Mouse (Mus musculus) left cerebral cortex, adult 8-10 months (tissue): ENCODE measurements around the gene Numa1. TPM values are rescaled to one million over a fixed set of nuclear protein-coding genes. Genes with fewer than 3 reads are reported as not detected.
A peak's percentile ranks its signal among the peaks of the same experiment; 100 is the strongest.
"Not testable (repeated sequence)": the region's sequence is repeated elsewhere in the genome, so short reads cannot be mapped to it uniquely, and the experiment has no call there.

Experiments
- DNase-seq, 2 experiments: peaks; one replicate each; pipeline ENCODE4 v3.0.0; 2022; ENCODE audit warnings: low spot score in 2 of 2
- total RNA-seq, 4 experiments: library from RNA; stranded (reverse); gene quantifications; 2 replicates each; pipeline ENCODE4 v1.2.4; 2022

Numa1 gene
- total RNA-seq, result 100 to 1,000 TPM in 2 of 4 experiments, 10 to 100 TPM in 2; 98.8 to 108 (median 101) TPM

- DNase-seq, result peak; percentile 92 to 95
Observed at GRCm38 (mm10) chr7:101933751-101934240, at the start of gene Numa1, which contains the start of gene Lrrc51. TSS of gene Numa1 (plus strand) at chr7:101934111. TSS of gene Lrrc51 (minus strand) at chr7:101933895.

GRCm38 (mm10) chr7:101884160-101884559 is 49.8 kb upstream of the Numa1 start:
- no peak for DNase-seq

GRCm38 (mm10) chr7:101886274-101886673 is 47.6 kb upstream of the Numa1 start:
- DNase-seq, result no peak

DNA sequence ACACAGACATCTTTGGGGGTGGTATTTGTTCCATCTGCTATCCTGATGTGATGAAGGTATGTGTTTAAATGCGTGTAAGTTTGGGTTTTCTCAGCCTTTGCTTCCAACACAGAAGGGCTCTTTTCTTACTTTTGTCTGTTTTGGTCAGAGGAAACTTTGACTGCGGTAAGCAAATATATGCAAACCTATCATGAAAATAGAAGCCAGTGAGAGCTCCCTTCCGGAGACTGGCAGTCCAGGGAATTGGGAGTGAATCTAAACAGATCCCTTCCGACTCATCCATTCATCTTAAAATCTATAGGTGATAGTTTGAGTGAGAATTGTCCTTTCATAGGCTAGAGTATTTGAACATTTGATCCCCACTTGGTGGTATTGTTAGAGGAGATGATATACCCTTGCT is 45.5 kb upstream of the Numa1 start:
- no peak for DNase-seq

- no peak for DNase-seq
Observed at GRCm38 (mm10) chr7:101895695-101896094, 38.2 kb upstream of the Numa1 start.

DNA sequence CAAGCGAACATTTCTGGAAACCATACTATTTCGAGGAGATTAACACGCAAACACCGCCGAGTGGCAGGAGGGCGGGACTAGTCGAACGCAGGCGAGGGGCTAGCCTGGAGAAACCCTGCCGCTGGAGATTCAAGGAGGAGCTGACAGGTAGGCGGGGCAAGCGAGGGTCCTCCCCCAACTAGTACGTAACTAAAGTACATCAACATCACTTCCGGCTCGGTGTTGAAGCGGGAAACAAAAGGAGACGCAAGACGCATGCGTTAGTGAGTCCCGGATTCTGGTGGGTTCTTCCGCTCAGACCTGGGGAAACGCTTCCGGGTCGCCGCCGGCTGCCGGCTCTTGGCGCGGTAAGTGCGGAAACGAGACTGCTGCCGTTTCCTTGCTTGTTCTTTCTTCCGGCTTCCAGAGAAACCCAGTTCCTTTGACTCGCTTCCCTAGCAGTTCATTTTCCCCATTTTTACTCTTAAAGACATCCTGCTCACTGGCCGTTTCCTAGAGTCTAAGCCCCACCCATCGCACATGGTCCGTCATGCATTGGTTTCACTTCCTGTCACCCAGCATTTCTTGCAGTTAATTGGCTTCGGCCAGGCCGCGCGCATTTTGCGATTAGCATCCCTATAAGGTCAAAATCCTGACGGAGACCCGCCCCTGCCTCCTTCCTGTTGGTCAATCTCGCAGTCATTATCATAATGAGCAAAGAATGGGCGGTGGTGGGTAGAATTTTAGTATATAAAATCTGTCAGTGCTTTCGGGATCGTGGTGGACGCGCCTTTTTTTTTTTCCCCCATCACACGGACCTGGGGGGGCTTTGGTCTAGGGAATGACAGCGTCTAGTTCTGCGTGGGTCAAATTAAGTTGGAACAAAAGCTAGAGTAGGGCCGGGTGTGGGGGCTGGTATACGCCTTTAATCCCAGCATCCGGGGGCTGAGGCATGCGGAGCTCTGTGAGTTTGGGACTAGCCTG is 37.5 kb upstream of the Numa1 start:
- peak; percentile 92 to 98 for DNase-seq

DNA sequence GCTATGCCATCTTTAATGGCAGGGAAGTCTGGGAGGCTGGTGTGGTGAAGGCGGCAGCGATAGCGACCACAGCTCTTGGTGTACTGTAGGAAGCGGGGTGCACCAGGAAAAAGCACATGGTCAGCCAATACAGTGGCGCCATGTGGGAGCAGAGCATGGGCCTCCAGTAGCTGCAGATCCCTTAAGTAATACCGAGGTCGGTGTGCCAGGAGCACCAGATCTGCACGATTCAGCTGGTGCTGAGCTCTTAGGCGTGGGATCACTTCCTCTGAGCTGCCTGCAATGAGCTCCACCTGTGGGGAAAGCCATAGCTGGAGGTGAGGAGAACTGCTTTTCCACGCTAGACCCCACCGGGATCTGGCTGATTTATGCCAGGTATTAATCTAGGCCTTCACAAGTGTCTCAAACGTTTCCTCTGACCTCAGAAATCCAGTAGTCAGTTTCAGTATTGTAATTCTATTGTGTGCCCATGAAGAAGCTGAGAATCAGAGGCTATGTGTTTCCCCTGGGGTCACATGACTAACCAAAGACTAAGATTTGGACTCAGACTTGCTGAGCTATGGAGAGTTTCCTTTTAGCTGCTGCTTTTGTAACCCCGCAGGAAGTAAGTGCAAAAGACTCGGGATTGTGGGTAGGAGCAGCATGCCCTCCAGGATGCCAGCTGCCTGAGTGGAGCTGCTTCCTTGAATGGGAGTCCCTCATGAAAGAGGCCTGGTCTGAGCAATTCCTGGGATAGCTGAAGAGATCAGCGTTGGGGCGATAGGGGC is 33.4 kb upstream of the Numa1 start:
- DNase-seq, result no peak

- DNase-seq, result no peak
Observed at GRCm38 (mm10) chr7:101901969-101902368, 31.9 kb upstream of the Numa1 start.

DNA sequence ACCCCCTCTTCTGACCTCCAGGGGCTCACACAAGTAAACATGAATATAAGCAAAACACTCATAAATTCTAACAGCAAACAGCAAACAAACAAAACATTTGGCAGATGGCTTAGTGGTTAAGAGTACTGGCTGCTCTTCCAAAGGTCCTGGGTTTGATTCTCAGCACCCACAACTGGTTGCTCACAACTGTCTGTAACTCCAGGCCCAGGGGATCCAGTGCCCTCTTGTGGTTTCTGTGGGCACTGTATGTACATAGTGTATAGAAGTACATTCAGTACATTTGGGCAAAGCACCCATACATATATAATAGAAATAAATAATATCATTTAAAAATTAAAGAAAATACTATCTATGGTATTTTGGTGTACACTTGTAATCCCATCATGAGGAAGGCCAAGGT is 31.1 kb upstream of the Numa1 start:
- DNase-seq, result no peak

GRCm38 (mm10) chr7:101905561-101906286 is 28.2 kb upstream of the Numa1 start, which contains the start of gene Lamtor1:
TSS of gene Lamtor1 (plus strand) at chr7:101905904.
- DNase-seq, result peak; percentile 95 to 100

DNA sequence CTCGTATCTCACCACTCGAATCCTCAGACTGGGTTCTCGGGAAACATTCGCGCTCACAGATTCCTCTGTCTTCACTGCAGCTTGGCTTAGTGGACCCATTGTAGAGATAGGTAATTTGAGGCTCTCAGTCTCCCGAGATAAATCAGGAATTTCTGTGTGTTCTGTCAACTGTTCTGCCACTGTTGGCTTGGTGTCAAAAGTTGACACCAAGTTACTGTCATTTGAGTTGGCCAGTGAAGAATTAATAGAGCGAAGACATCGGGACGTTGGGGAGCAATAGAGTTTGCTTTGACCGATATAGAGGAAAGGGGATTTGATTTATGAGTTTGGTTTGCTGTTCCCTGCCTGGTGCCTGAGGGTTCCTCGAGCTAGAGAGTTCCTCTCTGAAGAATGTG is 27.6 kb upstream of the Numa1 start, which contains the start of gene Tomt:
Gene Tomt (minus strand): TSS at position 73 of the 395 bp plus-strand sequence.
- no peak for DNase-seq

DNA sequence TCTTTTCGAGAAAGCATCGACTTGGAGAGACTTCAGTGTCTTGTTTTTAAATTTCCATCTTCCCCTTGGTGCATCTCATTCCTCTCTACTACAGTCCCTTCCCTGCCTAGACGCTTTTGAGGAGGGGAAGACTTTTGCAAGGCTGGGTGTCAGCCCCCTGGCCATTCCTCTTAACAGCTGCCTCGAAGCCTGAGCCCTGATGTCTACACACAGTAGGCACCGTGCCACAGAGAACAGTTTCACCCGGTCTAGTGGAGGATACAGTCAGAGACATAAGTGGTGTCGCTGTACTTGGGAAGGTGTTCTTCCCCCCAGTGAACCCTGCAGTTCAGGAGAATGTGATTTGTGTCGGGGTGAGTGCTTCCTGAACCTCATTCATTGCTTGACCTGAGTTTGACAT is 27.2 kb upstream of the Numa1 start:
- no peak for DNase-seq

- no peak for DNase-seq
Observed at GRCm38 (mm10) chr7:101908367-101908766, 25.5 kb upstream of the Numa1 start.

GRCm38 (mm10) chr7:101910138-101910537 is 23.8 kb upstream of the Numa1 start:
- DNase-seq, result no peak

DNA sequence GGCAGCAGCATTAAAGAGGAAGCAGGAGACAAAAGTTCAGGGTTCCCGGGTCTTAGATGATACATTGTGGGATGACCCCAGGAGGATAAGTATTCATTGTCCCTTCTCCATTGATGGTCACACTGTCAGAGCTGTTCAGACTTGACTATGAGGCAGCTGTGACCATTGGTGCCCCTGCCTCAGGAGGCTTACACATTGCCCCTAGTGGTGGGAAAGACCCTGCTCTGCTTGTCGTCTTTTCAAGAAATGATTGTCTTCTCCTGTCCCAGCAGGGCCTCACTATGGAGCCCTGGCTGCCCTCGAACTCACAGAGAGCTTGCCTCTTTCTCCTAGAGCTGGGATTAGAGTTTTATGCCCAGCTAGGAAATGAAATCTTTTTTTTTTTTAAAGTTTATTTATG is 21.9 kb upstream of the Numa1 start:
- DNase-seq, result no peak

- DNase-seq, result peak in 1 of 2 experiments; percentile 60
Observed at GRCm38 (mm10) chr7:101918071-101918470, 15.8 kb upstream of the Numa1 start.

DNA sequence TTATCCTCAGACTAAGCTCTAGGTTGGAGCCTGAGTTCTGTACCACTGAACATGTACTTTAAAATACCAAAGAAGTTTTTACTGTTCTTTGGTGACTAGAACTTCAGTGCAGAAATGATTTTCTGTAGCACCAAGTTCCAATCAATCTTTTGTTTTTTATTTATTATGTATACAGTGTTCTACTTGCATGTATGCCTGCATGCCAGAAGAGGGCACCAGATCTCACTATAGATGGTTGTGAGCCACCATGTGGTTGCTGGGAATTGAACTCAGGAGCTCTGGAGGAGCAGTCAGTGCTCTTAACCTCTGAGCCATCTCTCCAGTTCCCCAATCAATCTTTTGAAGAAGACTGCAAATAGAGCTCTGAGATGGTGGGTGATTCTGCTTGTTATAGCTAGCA is 8.0 kb upstream of the Numa1 start:
- not testable (repeated sequence) for DNase-seq

- no peak for DNase-seq
Observed at GRCm38 (mm10) chr7:101928093-101928492, 5.8 kb upstream of the Numa1 start.

DNA sequence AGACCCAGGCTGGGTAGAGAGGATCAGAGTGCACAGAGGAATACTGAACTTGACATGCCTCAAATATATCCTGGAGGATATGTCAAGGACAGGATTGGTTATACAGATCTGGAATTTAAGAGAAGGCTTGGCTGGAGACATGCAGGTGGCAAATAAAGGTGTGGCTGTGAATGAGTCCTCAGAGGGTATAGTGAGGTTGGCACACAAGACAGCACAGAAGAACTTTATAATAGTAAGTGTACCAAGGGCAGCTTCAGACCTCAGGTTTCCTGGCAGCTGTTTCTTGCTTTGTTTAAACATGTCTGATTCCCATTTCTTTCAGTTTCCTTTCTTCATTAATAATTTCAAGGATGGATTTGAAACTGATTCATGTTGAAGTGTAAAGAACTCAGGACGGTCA is 1.4 kb upstream of the Numa1 start:
- no peak for DNase-seq

GRCm38 (mm10) chr7:101933300-101933699 is 611 bp upstream of the Numa1 start:
- DNase-seq, result peak in 1 of 2 experiments; percentile 17

DNA sequence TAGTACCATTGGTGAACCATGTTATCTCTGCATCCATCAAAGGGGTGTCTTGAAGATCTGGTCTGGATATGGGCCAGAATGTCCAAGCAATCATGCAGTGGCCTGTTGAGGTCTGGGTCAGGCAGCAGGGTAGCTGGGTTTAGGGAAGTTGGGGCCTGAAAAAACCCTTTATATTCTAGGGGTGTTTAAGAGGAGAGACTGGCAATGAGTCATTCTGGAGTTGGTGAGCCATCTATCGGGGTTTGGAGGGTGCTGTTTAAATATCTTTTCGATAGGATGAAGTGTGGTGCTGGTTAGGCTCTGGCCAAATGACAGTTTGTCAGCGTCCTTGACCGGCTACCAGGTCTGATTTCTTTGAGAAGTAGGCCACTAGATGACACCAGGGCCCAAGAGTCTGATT is 2.0 kb downstream of the Numa1 start:
- no peak for DNase-seq
